Mouse (Mus musculus): ENCODE results near the gene Eml3.

DNA sequence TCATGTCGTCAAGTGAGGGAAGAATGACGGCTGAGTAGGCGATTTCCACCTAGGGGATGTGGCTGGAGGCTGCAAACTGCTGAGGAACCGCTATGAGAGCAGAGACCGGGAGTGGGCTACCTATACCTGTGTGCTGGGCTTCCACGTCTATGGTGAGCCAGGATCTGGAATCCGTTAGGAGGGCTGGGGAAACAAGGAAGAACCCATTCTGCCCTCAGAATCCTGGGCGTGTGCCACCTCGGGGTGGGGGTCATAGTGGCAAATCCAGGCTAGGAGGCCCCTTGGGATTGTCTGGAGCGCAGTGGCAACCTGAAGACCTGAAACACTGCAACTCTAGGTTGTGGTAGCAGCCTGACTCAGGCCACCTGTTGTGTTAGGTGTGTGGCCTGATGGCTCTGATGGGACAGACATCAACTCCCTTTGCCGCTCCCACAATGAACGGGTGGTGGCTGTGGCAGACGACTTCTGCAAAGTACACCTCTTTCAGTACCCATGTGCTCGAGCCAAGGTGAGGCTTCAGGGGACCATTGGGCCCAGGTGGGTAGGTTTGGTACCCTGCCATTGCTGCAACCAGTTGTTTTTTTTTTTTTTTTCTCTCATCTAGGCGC lies 11.3 kb downstream of the Eml3 start:
- TF ChIP-seq CTCF (IDR thresholded peaks at IDR 0.05; ENCODE audit: low read depth) (no peak), EP300 (optimal IDR thresholded peaks at IDR 0.05) (no peak)

Data from stomach, postnatal 0 days (tissue).